Mouse (Mus musculus) ES-Bruce4 (cell line): Measurements from ENCODE around the gene Isg20l2. TPM values are rescaled to one million over a fixed set of nuclear protein-coding genes. Genes with fewer than 3 reads are reported as not detected.

Source experiments
- H3K27ac ChIP-seq: 2 replicates; pipeline ENCODE4 v1.5.1; 2012; ENCODE audit warnings: low read length, inconsistent platforms; ENCODE audit not compliant: insufficient read depth
- H3K27me3 ChIP-seq: 2 replicates; pipeline ENCODE4 v1.6.1; 2012; ENCODE audit warnings: mild to moderate bottlenecking, low read length, inconsistent platforms; ENCODE audit not compliant: control insufficient read depth, poor library complexity, insufficient read depth, severe bottlenecking
- H3K36me3 ChIP-seq: 2 replicates; pipeline ENCODE4 v1.6.1; 2012; ENCODE audit warnings: inconsistent platforms, mild to moderate bottlenecking, low read length, moderate library complexity; ENCODE audit not compliant: control insufficient read depth, poor library complexity, insufficient read depth, severe bottlenecking
- H3K4me1 ChIP-seq: one replicate; pipeline ENCODE4 v1.8.1; 2011; ENCODE audit warnings: low read length; ENCODE audit not compliant: control insufficient read depth, insufficient read depth
- H3K4me3 ChIP-seq: 2 replicates; pipeline ENCODE4 v1.5.1; 2011; ENCODE audit warnings: low read depth, mild to moderate bottlenecking, low read length
- H3K9ac ChIP-seq: 2 replicates; pipeline ENCODE4 v1.6.1; 2012; ENCODE audit warnings: low read depth, mild to moderate bottlenecking, inconsistent platforms; ENCODE audit not compliant: poor library complexity, severe bottlenecking
- H3K9me3 ChIP-seq: replicated peaks from 2 replicates; pipeline ENCODE4 v1.6.1; 2012; ENCODE audit warnings: mild to moderate bottlenecking, low read length, inconsistent platforms; ENCODE audit not compliant: control insufficient read depth, poor library complexity, insufficient read depth, severe bottlenecking
- CTCF ChIP-seq: IDR thresholded peaks from one replicate; pipeline ENCODE4 v1.8.1; 2011; ENCODE audit warnings: low read depth, low read length
- EP300 ChIP-seq: IDR thresholded peaks from 2 replicates; pipeline ENCODE4 v1.6.1; 2011; ENCODE audit warnings: low read depth, low read length; ENCODE audit not compliant: insufficient read depth
- POLR2A ChIP-seq: IDR thresholded peaks from one replicate; pipeline ENCODE4 v1.8.1; 2011; ENCODE audit warnings: low read length; ENCODE audit not compliant: insufficient read depth
- polyA plus RNA-seq: library from polyadenylated mRNA; stranded (reverse); fragments of >200 nt; gene quantifications from 2 replicates; pipeline ENCODE4 v1.2.4, GENCODE M21; 2011; ENCODE audit warnings: low read depth; ENCODE audit not compliant: missing spikeins, insufficient read depth, insufficient read length

The Isg20l2 gene
- polyA plus RNA-seq, 1 experiment = 64.3 TPM

DNA sequence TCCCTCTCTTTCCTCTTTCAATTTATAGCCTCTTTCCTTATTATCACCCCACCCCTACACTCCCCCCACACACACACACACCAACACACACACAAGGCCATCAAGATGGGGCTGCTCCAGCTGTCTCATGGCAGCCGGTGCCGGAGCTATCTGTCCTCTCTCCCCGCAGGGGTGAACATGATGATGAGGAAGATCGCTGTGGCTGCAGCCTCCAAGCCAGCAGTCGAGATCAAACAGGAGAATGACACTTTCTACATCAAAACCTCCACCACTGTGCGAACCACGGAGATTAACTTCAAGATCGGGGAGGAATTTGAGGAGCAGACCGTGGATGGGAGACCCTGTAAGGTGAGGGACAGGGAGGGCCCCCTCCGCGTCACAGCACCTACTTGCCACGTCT, 21.8 kb downstream of the Isg20l2 start:
- H3K4me3 ChIP-seq = peak overlapping the region; percentile 55
- H3K36me3 ChIP-seq = no peaks in the 10 kb centered on the region
- no peaks in the 10 kb centered on the region for H3K9me3 ChIP-seq
- H3K4me1 ChIP-seq = peaks cover 8% of the 10 kb centered on the region
- no peak for TF ChIP-seq POLR2A
- no peak for TF ChIP-seq EP300
- no peak for TF ChIP-seq CTCF
- H3K27ac ChIP-seq = no peak overlapping the region
- no peak overlapping the region for H3K9ac ChIP-seq
- H3K27me3 ChIP-seq = no peaks in the 10 kb centered on the region; the same call in 1 of the 2 replicates

DNA sequence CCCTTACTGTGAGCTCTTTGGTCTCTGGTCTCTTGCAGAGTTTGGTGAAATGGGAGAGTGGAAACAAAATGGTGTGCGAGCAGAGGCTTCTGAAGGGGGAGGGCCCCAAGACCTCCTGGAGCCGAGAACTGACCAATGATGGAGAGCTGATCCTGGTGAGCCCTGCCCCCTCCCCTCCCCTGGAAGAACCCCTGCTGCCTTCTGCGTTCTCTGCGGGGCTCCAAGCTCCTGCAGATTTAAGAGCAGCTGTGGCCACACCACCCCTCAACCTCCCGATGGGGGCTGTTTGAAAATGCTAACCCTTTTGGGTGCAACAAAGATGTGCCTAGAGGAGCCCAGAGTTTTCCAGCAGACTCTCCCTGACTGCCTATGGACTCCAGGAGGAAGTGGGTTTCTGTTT, 22.3 kb downstream of the Isg20l2 start:
- Histone ChIP-seq H3K4me3 (peak overlapping the region; percentile 55), H3K36me3 (no peaks in the 10 kb centered on the region), H3K27me3 (no peaks in the 10 kb centered on the region; the same call in 1 of the 2 replicates), H3K4me1 (peaks cover 4% of the 10 kb centered on the region), H3K9ac (no peak overlapping the region), H3K9me3 (no peaks in the 10 kb centered on the region), H3K27ac (no peak overlapping the region)
- TF ChIP-seq POLR2A (no peak), CTCF (no peak), EP300 (no peak)

DNA sequence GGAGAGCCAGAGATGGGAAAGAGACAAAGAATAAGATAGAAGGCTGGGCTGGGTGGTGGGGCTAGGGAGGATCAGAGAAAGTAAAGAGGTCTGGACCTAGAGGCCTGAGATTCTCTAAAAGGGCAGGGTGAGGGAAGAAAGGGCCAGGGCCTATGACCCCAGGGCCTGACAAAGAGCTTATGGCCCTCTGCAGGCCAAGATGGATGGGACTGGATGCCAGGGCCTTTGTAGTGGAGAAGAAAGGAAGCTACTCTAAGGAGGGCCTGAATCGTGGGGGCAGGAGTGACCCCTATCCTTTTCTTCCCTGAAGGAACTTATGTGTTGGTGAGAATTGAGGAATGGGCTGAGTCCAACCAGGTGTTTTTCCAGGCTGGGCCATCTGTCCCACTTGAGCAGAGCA, 27.9 kb downstream of the Isg20l2 start:
- no peak for TF ChIP-seq CTCF
- TF ChIP-seq POLR2A = no peak
- TF ChIP-seq EP300 = no peak
- H3K36me3 ChIP-seq = no peaks in the 10 kb centered on the region
- H3K4me1 ChIP-seq = peaks cover 1% of the 10 kb centered on the region
- H3K27ac ChIP-seq = no peak overlapping the region
- 0 out of 2 replicates have a peak, but pooled peaks cover 2% of the 10 kb centered on the region for H3K27me3 ChIP-seq
- no peak overlapping the region for H3K9ac ChIP-seq
- no peak overlapping the region for H3K4me3 ChIP-seq
- no peaks in the 10 kb centered on the region for H3K9me3 ChIP-seq

GRCm38 (mm10) chr3:87958476-87958875, 28.4 kb downstream of the Isg20l2 start:
- TF ChIP-seq EP300 (no peak), POLR2A (no peak), CTCF (no peak)
- 0 out of 2 replicates have a peak, but pooled peaks cover 2% of the 10 kb centered on the region for H3K27me3 ChIP-seq
- no peak overlapping the region for H3K4me3 ChIP-seq
- no peaks in the 10 kb centered on the region for H3K36me3 ChIP-seq
- no peaks in the 10 kb centered on the region for H3K4me1 ChIP-seq
- H3K27ac ChIP-seq = no peak overlapping the region
- H3K9ac ChIP-seq = no peak overlapping the region
- H3K9me3 ChIP-seq = no peaks in the 10 kb centered on the region

GRCm38 (mm10) chr3:87958967-87959366, 28.9 kb downstream of the Isg20l2 start:
- TF ChIP-seq CTCF (no peak), EP300 (no peak), POLR2A (no peak)
- Histone ChIP-seq H3K4me3 (no peak overlapping the region), H3K36me3 (no peaks in the 10 kb centered on the region), H3K27me3 (0 out of 2 replicates have a peak, but pooled peaks cover 2% of the 10 kb centered on the region), H3K9me3 (no peaks in the 10 kb centered on the region), H3K9ac (no peak overlapping the region), H3K27ac (no peak overlapping the region), H3K4me1 (no peaks in the 10 kb centered on the region)

DNA sequence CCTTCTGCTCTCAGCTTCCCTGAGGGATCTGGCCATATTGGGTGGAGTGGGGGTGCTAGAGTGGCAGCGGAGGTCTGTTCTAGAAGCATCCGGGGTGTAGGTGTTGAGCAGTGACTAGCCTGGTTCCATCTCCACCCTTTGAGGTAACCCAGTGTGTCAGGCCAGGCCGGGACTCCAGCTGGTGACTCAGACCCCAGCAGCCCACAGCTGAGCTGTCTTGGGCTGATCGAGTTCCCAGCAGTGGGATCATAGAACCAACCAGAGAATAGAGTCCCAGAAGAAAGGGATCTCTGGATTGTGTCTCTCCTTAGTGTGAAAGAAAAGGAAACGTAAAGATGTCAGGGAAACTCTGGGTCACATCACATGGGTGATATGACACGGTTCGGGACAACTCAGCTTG, 29.3 kb downstream of the Isg20l2 start:
- H3K27ac ChIP-seq = no peak overlapping the region
- TF ChIP-seq EP300 (no peak), CTCF (no peak), POLR2A (no peak)
- no peak overlapping the region for H3K9ac ChIP-seq
- 0 out of 2 replicates have a peak, but pooled peaks cover 2% of the 10 kb centered on the region for H3K27me3 ChIP-seq
- no peaks in the 10 kb centered on the region for H3K9me3 ChIP-seq
- H3K4me1 ChIP-seq = no peaks in the 10 kb centered on the region
- no peak overlapping the region for H3K4me3 ChIP-seq
- no peaks in the 10 kb centered on the region for H3K36me3 ChIP-seq
